Mouse (Mus musculus) frontal cortex, postnatal 36 days (tissue): ENCODE data around the gene Nap1l5.
A peak's percentile ranks its signal among the peaks of the same experiment; 100 is the strongest.

Source experiments
- DNase-seq, 2 experiments: peaks; one replicate each; pipeline ENCODE4 v3.0.0; 2022; ENCODE audit warnings: low spot score in 2 of 2

The Nap1l5 gene

DNA sequence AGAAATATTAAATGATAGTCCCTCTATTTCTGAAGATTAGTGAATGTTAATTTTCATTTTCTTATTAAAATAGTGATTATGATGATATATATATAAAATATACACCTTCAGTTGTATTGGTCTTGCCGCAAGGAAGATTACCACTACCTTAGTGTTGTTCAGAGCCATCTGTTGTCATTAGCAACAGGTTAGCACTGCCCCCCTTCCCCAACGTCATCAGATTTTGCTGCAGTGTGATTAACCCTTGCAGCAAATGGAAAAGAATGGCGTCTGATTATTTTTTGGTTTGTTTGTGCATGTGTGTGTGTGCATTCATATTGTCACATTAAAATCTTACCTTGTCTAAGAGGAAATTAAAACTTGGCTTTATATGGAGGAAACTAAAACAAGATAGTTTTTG, 2.3 kb downstream of the Nap1l5 start:
- DNase-seq = no peak

DNA sequence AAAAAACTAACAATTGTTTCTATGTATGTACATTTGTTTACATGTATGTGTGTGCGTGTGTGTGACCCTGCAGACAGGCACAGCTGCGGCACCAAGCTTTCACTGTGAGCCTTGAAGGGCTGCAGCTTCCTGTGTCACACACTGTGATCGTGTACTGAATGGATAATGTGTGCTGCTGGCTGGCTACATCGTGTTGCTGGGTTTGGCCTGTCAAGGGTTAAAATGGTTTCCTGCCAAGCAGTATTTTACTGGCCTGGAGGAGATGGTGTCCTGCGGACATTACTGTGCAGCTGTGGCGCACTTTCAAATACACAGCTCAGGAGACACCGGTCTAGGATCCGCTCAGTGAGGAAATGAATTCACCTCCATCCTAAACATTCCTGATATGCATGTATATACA, 3.7 kb downstream of the Nap1l5 start:
- DNase-seq = peak in 1 of 2 experiments; percentile 52

DNA sequence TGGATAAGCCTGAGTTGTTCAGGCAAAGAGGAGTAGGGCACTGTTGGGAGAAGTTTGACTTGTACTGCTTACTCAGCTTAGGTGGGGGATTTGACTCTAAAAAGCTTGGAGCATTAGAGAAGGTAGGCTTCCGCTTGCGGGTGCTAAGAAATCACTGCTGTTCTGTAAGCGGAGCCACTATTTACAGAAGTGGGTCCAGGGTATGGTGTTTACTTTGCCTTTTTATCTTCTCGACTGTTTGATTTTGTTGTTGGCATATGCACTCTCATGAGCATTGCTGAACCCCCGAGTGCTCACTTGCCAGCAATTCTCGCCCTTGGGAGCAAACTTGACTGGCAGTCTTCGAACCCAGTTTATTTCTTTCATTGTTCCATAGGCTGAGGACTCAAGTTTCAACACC, 6.3 kb downstream of the Nap1l5 start:
- no peak for DNase-seq

DNA sequence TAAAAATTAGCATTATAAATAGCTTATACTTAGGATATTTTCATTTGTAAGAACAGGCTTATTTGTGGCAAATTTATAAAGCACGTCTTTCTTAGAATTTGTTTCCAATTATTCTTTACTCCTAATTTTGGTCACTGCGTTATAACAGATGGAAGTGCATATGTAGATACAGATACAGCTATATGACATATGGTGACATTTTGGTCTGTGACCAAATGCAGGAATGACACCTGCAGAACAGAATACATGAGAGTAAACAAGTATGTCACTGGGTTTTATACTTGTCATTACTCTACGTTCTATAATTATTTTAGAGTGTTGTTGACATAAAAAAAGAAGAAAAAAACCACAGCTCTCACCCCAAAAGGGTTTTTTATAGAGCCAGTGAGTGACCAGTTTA, 7.8 kb downstream of the Nap1l5 start:
- DNase-seq = no peak

DNA sequence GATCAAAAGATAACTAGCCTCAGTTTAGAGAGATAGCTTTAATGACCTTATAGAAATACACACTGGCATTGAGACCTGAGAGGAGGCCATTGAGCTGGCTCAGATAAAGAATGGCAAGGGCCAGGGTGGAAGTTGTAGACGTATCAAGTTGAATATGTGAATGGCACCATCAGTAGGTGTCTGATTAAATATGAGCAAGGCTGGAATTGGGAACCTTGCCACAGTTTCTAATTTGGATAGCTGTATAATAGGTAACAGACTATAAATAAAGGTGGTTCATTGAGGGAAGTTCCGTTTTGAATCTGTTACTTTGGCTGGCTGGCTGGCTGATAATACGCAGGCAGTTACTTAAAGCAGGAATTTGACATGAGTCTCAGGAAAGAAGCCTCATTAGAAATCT, 10.2 kb downstream of the Nap1l5 start:
- DNase-seq = no peak

DNA sequence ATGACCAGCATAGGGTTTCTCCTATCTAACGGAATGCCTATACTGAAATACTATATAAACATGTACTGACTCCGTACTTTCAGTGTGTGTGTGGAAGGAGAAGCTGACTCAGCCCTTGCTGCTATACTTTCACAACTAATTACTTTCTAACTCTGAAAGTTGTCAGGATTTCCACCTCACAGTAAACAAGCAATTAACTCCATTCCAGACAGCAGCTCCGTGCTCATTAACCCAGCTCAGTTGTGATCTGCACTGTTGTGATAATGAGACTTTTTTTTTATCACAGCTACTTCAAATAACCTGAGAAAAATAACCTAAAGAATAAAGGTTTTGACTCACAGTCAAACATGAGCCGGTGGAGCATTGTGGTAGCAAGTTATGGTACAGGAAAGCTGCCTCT, 11.9 kb downstream of the Nap1l5 start:
- no peak for DNase-seq

DNA sequence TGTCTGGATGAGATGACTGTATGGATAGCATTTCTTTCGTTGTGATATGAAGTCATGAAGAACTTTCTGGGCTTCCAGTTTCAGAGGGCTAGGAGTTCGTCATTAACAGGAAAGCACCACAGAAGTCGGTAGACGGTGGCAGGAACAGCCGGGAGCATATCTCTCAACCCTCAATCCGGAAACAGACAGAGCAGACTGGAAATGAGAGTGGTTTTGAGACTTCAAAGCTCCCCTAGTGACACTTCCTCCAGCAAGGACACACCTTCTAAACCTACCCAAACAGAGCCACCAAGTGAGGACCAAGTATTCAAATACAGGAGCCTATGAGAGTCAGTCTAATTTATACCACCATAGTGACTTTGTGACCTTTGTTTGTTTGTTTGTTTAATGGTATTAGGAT, 13.6 kb downstream of the Nap1l5 start:
- no peak for DNase-seq

DNA sequence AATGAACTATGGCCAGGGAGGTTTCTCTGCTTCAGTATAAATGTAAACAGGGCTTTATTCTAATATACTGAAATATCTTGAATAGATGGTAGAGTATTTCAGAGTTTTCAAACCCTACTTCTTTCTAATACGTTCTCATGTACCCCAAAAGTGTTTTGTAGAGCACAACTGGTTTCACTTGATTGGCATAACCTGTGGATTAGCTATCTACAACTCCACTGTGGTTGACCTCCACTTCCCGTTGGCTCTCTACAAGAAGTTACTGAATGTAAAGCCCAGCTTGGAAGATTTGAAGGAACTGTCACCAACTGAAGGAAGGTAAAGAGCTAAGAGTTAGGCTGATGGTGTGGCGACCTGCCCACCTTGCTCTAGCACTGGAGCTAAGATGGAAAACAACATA, 17.0 kb downstream of the Nap1l5 start:
- DNase-seq = no peak

DNA sequence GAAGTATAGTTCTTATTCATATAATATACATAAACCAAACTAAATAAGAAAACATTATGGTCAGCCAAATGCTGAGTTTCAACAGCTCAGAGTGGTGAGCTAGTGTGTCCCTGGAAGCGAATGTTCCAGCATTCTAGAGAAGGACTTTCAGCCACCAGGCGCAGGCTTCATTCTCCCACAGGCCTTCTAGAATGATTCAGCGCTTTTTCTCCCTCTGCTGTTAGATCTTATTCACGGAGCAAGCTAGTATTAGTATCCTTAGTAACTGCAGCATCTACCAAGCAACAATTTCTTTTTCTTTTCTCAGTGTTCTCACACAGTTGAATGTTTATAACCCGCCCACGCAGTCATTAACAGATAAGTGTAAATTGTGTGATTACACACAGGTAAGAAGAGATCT, 24.6 kb downstream of the Nap1l5 start:
- no peak for DNase-seq

DNA sequence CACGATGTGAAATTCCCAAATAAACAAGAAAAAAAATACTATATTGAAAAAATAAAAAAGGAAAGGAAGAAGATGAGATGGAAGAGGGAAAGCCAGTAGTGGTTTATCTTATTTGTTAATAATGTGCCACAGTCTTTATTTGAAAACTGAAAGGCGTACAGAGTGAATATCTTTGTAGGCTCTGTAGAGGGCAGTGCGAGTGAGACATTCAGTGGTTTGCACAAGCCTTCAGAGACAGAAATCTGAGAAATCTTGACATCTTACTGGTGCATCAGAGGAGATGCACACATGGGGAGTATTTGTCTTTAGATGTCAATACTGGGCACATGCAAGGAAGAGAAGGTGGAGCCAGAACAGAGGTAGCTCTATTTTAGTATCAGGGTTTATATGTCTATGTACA, 25.5 kb downstream of the Nap1l5 start:
- DNase-seq = no peak

DNA sequence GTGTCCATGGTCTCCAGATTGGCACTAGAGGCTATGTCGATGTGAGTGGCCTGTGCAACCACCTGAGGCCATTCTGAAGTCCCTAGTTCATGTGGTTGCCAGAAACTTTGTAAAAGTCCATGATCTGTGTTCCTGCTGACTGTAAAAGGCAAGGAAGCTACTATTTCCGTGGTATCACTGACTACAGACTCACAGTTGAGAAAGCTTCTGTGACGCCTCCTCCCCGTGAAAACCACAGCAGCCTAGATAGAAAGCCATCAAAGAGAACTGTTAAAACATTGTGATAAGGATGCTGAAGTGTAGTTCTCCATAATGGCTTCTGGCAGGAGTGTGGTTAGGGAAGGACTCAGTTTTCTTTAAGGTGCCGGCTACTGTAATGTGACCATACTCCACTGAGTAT, 26.0 kb downstream of the Nap1l5 start:
- DNase-seq = no peak

DNA sequence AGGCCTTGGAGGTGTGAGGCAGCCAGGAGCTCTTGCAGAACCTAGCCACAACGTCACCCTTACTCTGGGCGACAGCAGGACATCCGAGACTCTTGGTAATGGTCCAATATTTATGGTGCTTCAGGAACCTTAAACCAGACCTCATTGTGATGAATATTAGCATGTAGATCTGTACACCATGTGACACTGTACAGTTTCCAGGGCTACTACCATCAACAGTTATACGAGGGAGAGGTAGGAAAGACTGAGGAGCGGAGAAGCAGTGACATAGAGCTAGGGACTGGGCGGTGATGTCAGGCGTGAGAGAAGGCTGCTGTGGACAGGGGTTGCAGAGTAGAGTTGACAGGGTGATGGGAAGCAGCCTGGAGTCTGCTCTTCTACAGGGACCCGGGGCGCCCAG, 26.9 kb downstream of the Nap1l5 start:
- no peak for DNase-seq

DNA sequence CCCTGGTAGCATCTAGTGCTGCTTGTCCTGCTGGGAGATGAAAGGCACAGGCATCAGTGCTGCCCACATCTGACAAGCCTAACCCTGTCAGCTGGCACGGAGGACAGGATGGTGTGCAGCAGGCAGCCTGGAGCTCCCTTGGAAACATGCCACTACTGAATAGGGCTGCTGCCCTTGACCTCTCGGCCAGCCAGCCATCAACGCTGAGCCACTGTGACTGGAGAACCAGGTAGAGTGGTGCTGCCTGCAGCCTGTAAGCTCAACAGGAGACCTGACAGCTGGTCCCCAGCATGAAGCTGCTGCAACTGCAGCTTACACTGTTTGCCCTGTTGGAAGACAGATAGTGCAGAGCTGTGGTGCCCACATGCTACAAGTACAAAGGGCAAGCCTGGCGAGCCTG, 27.3 kb downstream of the Nap1l5 start:
- DNase-seq = no peak

DNA sequence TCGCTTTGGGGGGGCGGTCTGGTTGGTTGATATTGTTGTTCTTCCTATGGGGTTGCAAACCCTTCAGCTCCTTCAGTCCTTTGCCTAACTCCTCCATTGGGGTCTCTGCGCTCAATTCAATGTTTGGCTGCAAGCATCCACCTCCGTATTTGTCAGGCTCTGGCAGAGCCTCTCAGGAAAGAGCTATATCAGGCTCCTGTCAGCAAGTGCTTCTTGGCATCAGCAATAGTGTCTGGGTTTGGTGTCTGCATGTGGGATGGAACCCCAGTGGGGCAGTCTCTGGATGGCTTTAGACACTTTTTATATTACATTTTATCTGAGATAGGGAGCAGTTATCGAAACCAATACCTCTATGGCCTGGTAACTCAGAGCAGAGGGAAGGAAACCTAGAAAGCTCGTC, 39.0 kb downstream of the Nap1l5 start:
- peak in 1 of 2 experiments; percentile 61 for DNase-seq

DNA sequence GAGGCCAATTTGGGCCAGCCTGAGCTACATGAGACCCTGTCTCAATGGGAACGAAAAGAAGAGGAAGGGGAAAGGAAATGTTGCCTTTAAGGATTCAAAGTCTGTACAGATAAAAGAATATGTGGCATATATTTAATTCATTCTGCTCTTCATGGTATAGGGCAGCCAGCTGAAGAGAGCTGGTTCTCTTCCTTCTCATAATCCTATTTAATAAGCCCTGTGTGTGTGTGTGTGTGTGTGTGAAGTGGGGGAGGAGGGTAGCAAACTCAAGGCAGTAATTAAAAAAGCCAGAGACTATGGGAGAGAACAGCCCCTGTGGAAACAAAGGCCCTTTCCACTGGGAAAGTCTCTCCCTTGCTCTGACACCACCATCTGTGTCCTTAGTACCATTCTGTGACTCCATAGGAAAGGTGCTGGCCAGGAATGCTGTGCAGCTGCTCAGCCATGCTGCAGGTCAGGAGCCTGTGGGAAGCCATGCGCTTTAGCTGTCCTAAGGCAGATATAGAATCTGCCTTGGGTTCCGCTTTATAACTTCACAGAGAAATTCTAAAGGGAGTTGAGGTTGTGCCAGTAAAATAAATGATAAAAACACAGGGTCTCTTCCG, 43.1 kb downstream of the Nap1l5 start:
- no peak for DNase-seq

DNA sequence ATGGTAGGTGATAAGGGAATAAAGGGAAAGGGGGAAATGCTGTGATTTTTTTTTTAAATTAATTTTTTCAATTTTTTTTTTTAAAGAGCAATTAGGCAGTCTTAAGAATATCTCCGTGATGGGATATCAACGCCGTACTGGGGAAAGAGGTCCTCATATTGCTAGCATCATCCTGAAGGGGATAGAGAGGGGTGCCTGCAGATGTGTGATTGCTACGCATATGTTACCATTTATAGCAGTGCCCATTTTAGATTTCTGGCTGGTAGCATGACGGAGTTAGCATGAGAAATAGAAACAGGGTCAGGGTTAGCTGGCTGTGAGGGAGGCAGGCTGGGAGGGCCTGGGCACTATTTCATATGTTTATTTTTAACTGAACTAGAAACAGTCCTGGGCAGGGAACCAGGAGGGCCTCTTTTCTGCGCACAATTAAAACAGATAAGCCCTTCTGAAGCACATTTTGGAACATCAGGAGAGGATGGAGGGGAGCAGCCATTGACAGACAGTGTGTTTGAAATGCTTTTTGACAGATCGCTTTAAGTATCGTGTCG, 44.4 kb downstream of the Nap1l5 start:
- DNase-seq = no peak

DNA sequence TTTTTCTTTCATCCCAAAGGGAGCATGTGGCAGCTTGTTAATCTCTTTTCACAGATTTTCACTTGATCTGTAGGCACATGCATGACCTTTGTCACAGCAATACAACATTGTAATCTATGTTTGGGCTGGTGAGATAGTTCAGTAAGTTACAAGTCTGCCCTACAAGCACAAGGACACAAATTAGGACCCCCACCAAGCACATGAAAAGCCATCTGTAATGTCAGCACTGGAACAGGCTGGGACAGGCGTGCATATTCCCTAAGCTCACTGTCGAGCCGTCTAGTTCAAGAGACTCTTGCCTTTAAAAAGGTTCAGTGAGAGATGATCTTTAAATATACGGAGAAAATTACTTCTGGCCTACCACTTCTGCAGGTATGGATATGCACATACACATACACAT, 47.4 kb downstream of the Nap1l5 start:
- no peak for DNase-seq

DNA sequence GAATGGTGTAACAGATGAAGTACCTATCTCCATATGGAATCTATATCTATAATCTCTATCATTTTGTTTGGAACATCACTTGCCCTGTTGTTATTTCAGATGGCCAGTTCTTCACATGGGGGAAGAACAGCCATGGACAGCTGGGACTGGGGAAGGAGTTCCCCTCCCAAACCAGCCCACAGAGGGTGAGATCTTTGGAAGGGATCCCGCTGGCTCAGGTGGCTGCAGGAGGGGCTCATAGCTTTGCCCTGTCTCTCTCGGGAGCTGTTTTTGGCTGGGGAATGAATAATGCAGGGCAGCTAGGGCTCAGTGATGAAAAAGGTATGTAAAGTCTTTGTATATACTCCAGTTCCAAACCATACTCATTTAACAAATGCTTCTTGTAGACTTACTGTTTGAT, 50.4 kb downstream of the Nap1l5 start:
- no peak for DNase-seq

DNA sequence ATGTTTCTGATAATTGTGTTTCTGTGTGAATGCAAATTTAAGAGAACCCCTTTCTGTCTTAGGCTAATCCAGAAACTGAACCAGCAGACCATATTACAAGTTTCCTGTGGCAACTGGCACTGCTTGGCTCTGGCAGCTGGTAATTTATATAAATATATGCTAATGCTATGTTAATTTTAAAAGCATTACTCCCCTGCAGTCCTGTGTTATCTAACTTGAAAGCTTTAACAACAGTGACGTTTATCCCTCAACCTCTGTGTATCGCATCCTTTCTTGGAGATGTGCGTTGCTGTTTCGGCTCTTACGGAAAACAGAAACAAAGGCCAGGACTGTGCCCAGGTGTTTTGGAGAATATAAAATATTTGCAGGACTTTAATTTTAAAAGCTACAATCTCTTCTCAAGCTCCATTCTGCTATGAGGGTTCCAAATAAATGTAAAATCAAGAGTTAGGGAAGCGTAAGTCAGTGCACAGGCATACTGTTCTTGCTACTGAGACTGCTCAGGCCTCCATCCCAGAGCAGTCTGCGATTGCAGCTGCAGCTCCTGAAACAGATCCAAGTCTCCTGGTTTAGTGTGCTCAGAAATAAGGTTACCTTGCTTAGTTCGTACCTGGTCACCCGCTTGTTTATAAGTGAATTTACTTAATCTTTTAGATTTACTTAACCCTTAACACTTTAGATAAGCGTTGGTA, 51.1 kb downstream of the Nap1l5 start:
- DNase-seq = no peak
